Mouse (Mus musculus) forebrain, embryonic 16.5 days (tissue): ENCODE results near the gene Cpt2. TPM values are rescaled to one million over a fixed set of nuclear protein-coding genes. Genes with fewer than 3 reads are reported as not detected.

ENCODE experiments used
- ATAC-seq: fragments of 200-750 bp; cut with Nextera tagmentation; 2 replicates; pipeline ENCODE4 v1.8.0; 2017; ENCODE audit warnings: mild to moderate bottlenecking, moderate library complexity
- H3K27ac ChIP-seq: fragments of 300-500 bp; sonication (generic); 2 replicates; pipeline ENCODE4 v1.5.1; 2014; ENCODE audit warnings: low read length, control low read depth
- H3K27me3 ChIP-seq: fragments of 300-500 bp; sonication (generic); replicated peaks from 2 replicates; pipeline ENCODE4 v1.6.1; 2014; ENCODE audit warnings: low read length; ENCODE audit not compliant: control insufficient read depth, insufficient read depth
- H3K36me3 ChIP-seq: fragments of 300-500 bp; sonication (generic); 2 replicates; pipeline ENCODE4 v1.6.1; 2014; ENCODE audit not compliant: control insufficient read depth, insufficient read depth
- H3K4me1 ChIP-seq: fragments of 300-500 bp; sonication (generic); replicated peaks from 2 replicates; pipeline ENCODE4 v1.6.1; 2014; ENCODE audit warnings: low read length; ENCODE audit not compliant: control insufficient read depth, insufficient read depth
- H3K4me2 ChIP-seq: fragments of 300-500 bp; sonication (generic); 2 replicates; pipeline ENCODE4 v1.6.1; 2014; ENCODE audit warnings: mild to moderate bottlenecking, low read length, control low read depth
- H3K4me3 ChIP-seq: fragments of 300-500 bp; sonication (generic); replicated peaks from 2 replicates; pipeline ENCODE4 v1.5.1; 2014; ENCODE audit warnings: mild to moderate bottlenecking, low read length, control low read depth
- H3K9ac ChIP-seq: fragments of 300-500 bp; sonication (generic); replicated peaks from 2 replicates; pipeline ENCODE4 v1.6.1; 2014; ENCODE audit warnings: low read depth, low read length, control low read depth
- H3K9me3 ChIP-seq: fragments of 300-500 bp; sonication (generic); 2 replicates; pipeline ENCODE4 v1.6.1; 2016; ENCODE audit warnings: low read length; ENCODE audit not compliant: control insufficient read depth
- WGBS: fragments of 180-500 bp; shearing (Covaris S2); extraction: QIAGEN DNeasy Blood & Tissue Kit; methylation state at CpG from one replicate; pipeline ENCODE4 v1.1.7; 2014; 5-methylcytosine and 5-hydroxymethylcytosine counted together
- polyA plus RNA-seq: library from polyadenylated mRNA; unstranded; fragments of >200 nt; fragmentation: Nextera tagmentation; extraction: Ambion mirVana; gene quantifications from 2 replicates; pipeline ENCODE4 v1.2.1, GENCODE M21; 2015

The Cpt2 gene
- polyA plus RNA-seq, 1 experiment from 2014 or later: 10.4 TPM

GRCm38 (mm10) chr4:107899211-107899927 lies 24.0 kb downstream of the Cpt2 start:
- 79% methylated on average over 5 of the region's 5 CpGs for WGBS

DNA sequence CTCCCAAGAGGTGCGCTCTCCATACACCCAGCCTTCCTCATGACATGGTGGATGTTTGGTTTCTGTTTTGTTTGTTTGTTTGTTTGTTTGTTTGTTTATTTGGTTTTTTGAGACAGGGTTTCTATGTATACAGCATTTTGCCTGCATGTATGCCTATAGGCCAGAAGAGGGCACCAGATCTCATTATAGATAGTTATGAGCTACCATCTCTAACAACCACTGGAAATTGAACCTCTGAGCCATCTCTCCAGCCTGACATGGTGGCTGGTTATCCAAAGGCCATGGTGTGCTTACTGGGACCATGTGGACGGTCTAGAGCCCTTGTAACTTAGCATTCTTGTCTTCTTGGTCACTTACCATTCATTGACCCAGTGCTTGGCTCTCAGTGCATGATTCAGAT lies 30.7 kb downstream of the Cpt2 start:
- Histone ChIP-seq H3K9me3 (no peaks in the 10 kb centered on the region), H3K27me3 (no peaks in the 10 kb centered on the region), H3K36me3 (peaks cover 18% of the 10 kb centered on the region; the same call in 1 of the 2 replicates), H3K4me1 (peaks cover 13% of the 10 kb centered on the region), H3K27ac (no peak overlapping the region), H3K4me3 (no peak overlapping the region), H3K4me2 (no peak overlapping the region), H3K9ac (no peak overlapping the region)
- 86% methylated on average over 2 of the region's 2 CpGs for WGBS
- no peak for ATAC-seq

More at GRCm38 (mm10) chr4:107899211-107899927, 24.0 kb downstream of the Cpt2 start:
- no peak overlapping the region for H3K27ac ChIP-seq
- no peaks in the 10 kb centered on the region for H3K27me3 ChIP-seq
- H3K36me3 ChIP-seq: peaks cover 12% of the 10 kb centered on the region; the same call in 1 of the 2 replicates
- H3K9ac ChIP-seq: no peak overlapping the region
- ATAC-seq: no peak
- no peaks in the 10 kb centered on the region for H3K4me1 ChIP-seq
- H3K9me3 ChIP-seq: no peaks in the 10 kb centered on the region
- H3K4me3 ChIP-seq: no peak overlapping the region
- no peak overlapping the region for H3K4me2 ChIP-seq

GRCm38 (mm10) chr4:107889731-107890432 lies 33.5 kb downstream of the Cpt2 start, which contains the start of gene 0610037L13Rik:
Gene 0610037L13Rik (plus strand): TSS chr4:107889813.
- Histone ChIP-seq H3K9me3 (no peaks in the 10 kb centered on the region), H3K36me3 (peaks cover 15% of the 10 kb centered on the region), H3K4me1 (peaks cover 13% of the 10 kb centered on the region), H3K27me3 (no peaks in the 10 kb centered on the region), H3K4me3 (peak within 1 kb of the TSS; percentile 51), H3K27ac (peak within 1 kb of the TSS; percentile 88), H3K4me2 (peak within 1 kb of the TSS; percentile 77), H3K9ac (peak within 1 kb of the TSS; percentile 74)
- ATAC-seq: peak; percentile 96
- WGBS: 0% methylated on average over 45 of the region's 48 CpGs

DNA sequence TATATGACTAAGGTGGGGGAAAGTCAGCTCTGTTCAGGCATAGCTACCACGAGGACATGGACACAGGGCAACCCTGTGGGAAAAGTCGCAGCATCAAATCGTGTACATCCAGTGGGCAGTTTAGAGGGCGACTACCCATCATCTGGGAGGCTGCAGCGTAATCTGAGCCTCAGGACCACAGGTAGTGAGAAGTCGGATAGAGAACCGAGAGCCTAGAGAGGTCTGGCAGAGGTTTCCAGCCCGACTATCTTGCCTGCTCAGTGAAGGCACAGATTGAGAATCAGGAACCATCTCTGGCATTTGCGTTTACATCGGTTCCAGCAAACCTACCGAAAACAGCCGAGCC lies 34.1 kb downstream of the Cpt2 start:
- peak overlapping the region; percentile 74 for H3K9ac ChIP-seq
- H3K27me3 ChIP-seq: no peaks in the 10 kb centered on the region
- H3K27ac ChIP-seq: peak overlapping the region; percentile 88
- peak overlapping the region; percentile 51 for H3K4me3 ChIP-seq
- no peaks in the 10 kb centered on the region for H3K9me3 ChIP-seq
- H3K4me2 ChIP-seq: peak overlapping the region; percentile 77
- H3K4me1 ChIP-seq: peaks cover 13% of the 10 kb centered on the region
- H3K36me3 ChIP-seq: peaks cover 18% of the 10 kb centered on the region
- under 1% methylated on average over 12 of the region's 12 CpGs for WGBS
- ATAC-seq: peak; percentile 39

DNA sequence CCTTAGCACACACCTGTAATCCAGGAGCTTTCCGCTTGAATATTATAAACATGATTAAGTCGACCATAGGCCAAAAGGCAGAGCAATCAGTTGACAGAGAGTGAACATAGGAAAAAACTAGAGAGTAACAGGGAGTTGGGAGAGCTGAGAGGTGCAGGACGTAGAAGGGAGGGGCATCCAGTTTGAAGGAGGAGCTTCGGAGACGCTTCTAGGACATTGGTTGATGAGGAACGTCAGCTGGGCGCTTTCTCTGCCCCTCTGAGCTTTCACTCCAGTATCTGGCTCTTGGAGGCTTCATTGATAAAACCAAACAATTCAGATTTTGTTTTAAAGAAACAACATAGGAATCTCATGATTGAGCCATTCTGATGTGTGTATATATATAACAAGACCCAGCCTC lies 37.0 kb downstream of the Cpt2 start:
- no peak overlapping the region for H3K4me2 ChIP-seq
- 76% methylated on average over 7 of the region's 7 CpGs for WGBS
- no peak for ATAC-seq

GRCm38 (mm10) chr4:107881631-107882030 lies 41.8 kb downstream of the Cpt2 start:
- no peak for ATAC-seq
- H3K4me1 ChIP-seq: peaks cover 14% of the 10 kb centered on the region
- 100% methylated on average over 1 of the region's 1 CpGs for WGBS
- no peak overlapping the region for H3K4me3 ChIP-seq
- no peak overlapping the region for H3K4me2 ChIP-seq
- H3K36me3 ChIP-seq: peaks cover 24% of the 10 kb centered on the region
- no peak overlapping the region for H3K9ac ChIP-seq
- no peaks in the 10 kb centered on the region for H3K27me3 ChIP-seq
- no peaks in the 10 kb centered on the region for H3K9me3 ChIP-seq
- H3K27ac ChIP-seq: no peak overlapping the region

More for the DNA sequence above, 37.0 kb downstream of the Cpt2 start:
- no peaks in the 10 kb centered on the region for H3K27me3 ChIP-seq
- no peak overlapping the region for H3K9ac ChIP-seq
- peaks cover 13% of the 10 kb centered on the region for H3K4me1 ChIP-seq
- H3K9me3 ChIP-seq: no peaks in the 10 kb centered on the region
- peaks cover 24% of the 10 kb centered on the region for H3K36me3 ChIP-seq
- no peak overlapping the region for H3K4me3 ChIP-seq
- no peak overlapping the region for H3K27ac ChIP-seq

DNA sequence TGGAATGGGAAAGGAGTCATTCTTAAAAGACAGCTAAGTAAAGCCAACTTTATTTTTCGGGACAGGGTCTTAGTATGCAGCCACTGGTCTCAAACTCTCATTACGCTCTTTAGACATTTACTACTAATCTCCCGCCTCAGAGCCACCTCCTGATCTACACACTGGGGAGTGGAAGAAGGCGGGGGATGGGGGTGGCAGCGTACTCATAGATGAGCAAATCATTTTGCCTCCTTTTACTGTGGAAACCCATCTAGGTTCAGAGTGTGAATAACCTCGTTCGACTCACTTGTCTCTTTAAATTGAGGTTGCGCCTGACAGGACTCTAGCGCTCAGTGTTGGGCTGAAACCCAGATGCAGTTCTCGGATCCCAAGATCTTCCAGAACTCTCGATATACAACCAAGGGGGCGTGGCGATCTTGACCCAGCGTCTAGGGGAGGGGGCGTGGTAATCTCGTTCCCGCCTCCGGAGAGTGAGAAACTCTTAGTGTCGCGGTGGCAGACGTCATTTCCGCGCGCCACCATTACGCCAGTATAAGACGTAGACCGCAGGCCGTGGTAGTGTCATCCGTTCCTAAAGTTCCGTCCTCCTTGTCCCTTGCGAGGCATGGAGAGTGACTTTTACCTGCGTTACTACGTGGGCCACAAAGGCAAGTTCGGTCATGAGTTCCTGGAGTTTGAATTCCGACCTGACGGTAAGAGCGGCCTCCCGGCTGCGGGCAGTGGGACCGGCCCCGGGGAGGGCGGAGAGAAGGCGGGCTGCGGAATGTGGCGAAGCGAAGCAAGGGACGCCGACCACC lies 44.0 kb downstream of the Cpt2 start, which contains the start of gene Magoh:
Magoh (plus strand) TSS at position 502 of the 797 bp plus-strand sequence.
- Histone ChIP-seq H3K36me3 (peaks cover 19% of the 10 kb centered on the region), H3K4me1 (peaks cover 14% of the 10 kb centered on the region), H3K9me3 (no peaks in the 10 kb centered on the region), H3K27me3 (no peaks in the 10 kb centered on the region), H3K9ac (peak within 1 kb of the TSS; percentile 81), H3K27ac (peak within 1 kb of the TSS; percentile 67), H3K4me3 (peak within 1 kb of the TSS; percentile 98), H3K4me2 (peak within 1 kb of the TSS; percentile 87)
- 2% methylated on average over 48 of the region's 48 CpGs for WGBS
- ATAC-seq: peak; percentile 94

GRCm38 (mm10) chr4:107864866-107865265 lies 58.5 kb downstream of the Cpt2 start:
- Histone ChIP-seq H3K4me2 (no peak overlapping the region), H3K36me3 (peaks cover 38% of the 10 kb centered on the region), H3K27me3 (no peaks in the 10 kb centered on the region), H3K9ac (no peak overlapping the region), H3K4me3 (no peak overlapping the region), H3K9me3 (no peaks in the 10 kb centered on the region), H3K4me1 (no peaks in the 10 kb centered on the region), H3K27ac (no peak overlapping the region)
- no peak for ATAC-seq
- 92% methylated on average over 4 of the region's 4 CpGs for WGBS

GRCm38 (mm10) chr4:107858995-107859394 lies 64.4 kb downstream of the Cpt2 start:
- Histone ChIP-seq H3K4me3 (no peak overlapping the region), H3K9me3 (no peaks in the 10 kb centered on the region), H3K4me2 (no peak overlapping the region), H3K9ac (no peak overlapping the region), H3K4me1 (no peaks in the 10 kb centered on the region), H3K27ac (no peak overlapping the region), H3K27me3 (no peaks in the 10 kb centered on the region), H3K36me3 (peaks cover 60% of the 10 kb centered on the region)
- WGBS: 83% methylated on average over 7 of the region's 7 CpGs
- no peak for ATAC-seq
